Mouse (Mus musculus) brain, embryonic 14.5 days (tissue): ENCODE data around the gene Prkar1a. TPM values are rescaled to one million over a fixed set of nuclear protein-coding genes. Genes with fewer than 3 reads are reported as not detected.
A peak's percentile ranks its signal among the peaks of the same experiment; 100 is the strongest.

Experiments used
- DNase-seq: peaks from one replicate; pipeline ENCODE4 v3.0.0-alpha.2; 2011; ENCODE audit warnings: low read depth
- POLR2A ChIP-seq: fragments of 200-500 bp; IDR thresholded peaks from 2 replicates; pipeline ENCODE4 v1.6.1; 2012; ENCODE audit warnings: mild to moderate bottlenecking, inconsistent platforms, borderline replicate concordance; ENCODE audit not compliant: poor library complexity, insufficient read depth, insufficient read length, severe bottlenecking; ENCODE audit errors: extremely low read depth
- polyA plus RNA-seq: library from polyadenylated mRNA; depleted of rRNA; stranded (reverse); fragments of >200 nt; gene quantifications from 2 replicates; pipeline ENCODE4 v1.2.3, GENCODE M21; 2012; rRNA removed

Gene Prkar1a
- polyA plus RNA-seq, 1 experiment = 315 TPM

- TF ChIP-seq POLR2A = no peak
- peak; percentile 66 for DNase-seq
Observed at GRCm38 (mm10) chr11:109717966-109718895, 69.0 kb downstream of the Prkar1a start.

Other genes with a start within 250 kb of the Prkar1a start
- gene 9930022D16Rik, start 235.5 kb upstream of the Prkar1a start, polyA plus RNA-seq = 0.03 TPM in 1 of 2 replicates, not detected in the other
- 183 and 185 TPM in 2 replicates for gene Amz2, start 223.5 kb upstream of the Prkar1a start, polyA plus RNA-seq
- gene Arsg, start 176.0 kb upstream of the Prkar1a start, polyA plus RNA-seq = 5.2 and 5.3 TPM in 2 replicates
- 1.4 and 3.2 TPM in 2 replicates for gene Slc16a6, start 175.8 kb upstream of the Prkar1a start, polyA plus RNA-seq
- 7.1 and 10.2 TPM in 2 replicates for gene Wipi1, start 37.4 kb upstream of the Prkar1a start, polyA plus RNA-seq
- gene Fam20a, start 72.9 kb downstream of the Prkar1a start, polyA plus RNA-seq = 2.8 and 4.3 TPM in 2 replicates
- gene 1700012B07Rik, start 178.6 kb downstream of the Prkar1a start, polyA plus RNA-seq = 0.15 TPM in 1 of 2 replicates, not detected in the other